Mouse (Mus musculus): ENCODE results near the gene Rbpj. TPM values are rescaled to one million over a fixed set of nuclear protein-coding genes. Genes with fewer than 3 reads are reported as not detected.
A peak's percentile ranks its signal among the peaks of the same experiment; 100 is the strongest.

Rbpj gene
- polyA plus RNA-seq, 1 experiment: 16.0 TPM

DNA sequence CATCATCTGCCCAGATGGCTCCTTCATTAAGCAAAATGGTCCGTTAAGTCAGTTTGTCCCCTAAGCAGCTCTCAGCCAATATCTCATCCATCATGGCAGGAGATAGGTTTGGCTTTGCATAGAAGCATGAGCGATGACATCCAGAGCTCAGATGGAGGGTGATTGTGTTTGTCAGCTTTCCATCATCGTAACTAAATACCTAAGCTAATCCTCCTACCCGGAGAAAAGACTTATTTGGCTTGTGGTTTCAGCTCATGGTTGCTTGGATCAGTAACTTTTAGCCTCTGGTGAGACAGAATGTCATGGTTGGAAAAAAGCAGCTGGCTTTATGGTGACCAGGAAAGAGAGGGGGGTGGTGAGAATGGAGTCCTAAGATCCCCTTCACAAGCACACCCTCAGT lies 33.5 kb upstream of the Rbpj start:
- TF ChIP-seq MAX (IDR thresholded peaks at IDR 0.05; ENCODE audit: low read depth): no peak
- TF ChIP-seq REST (IDR thresholded peaks at IDR 0.05; ENCODE audit: insufficient read depth, insufficient read length): no peak
- no peak for TF ChIP-seq POLR2AphosphoS2 (IDR thresholded peaks at IDR 0.05; ENCODE audit: insufficient read length, low read depth)
- no peak for TF ChIP-seq TCF3 (IDR thresholded peaks at IDR 0.05; ENCODE audit: insufficient read length, low read depth)
- peak in 1 of 3 experiments; percentile 14 for TF ChIP-seq MYOD1 (IDR thresholded peaks at IDR 0.05; ENCODE audit: control insufficient read depth in 1 of 3, insufficient read length in 2 of 3, low read depth in 2 of 3)
- TF ChIP-seq TCF12 (IDR thresholded peaks at IDR 0.05; ENCODE audit: insufficient read depth, poor library complexity, severe bottlenecking): no peak
- no peak for TF ChIP-seq POLR2A (IDR thresholded peaks at IDR 0.05; ENCODE audit: insufficient read length, low read depth)
- peak; percentile 37 for TF ChIP-seq SRF (IDR thresholded peaks at IDR 0.05; ENCODE audit: control insufficient read depth, insufficient read length, low read depth)
- no peak for TF ChIP-seq E2F4 (IDR thresholded peaks at IDR 0.05; ENCODE audit: insufficient read depth)
- TF ChIP-seq USF1 (IDR thresholded peaks at IDR 0.05; ENCODE audit: low read depth): no peak
- no peak for TF ChIP-seq MYOG (IDR thresholded peaks at IDR 0.05; ENCODE audit: control insufficient read depth in 1 of 3, insufficient read depth in 1 of 3, insufficient read length in 2 of 3, low read depth in 2 of 3)
- no peak for TF ChIP-seq CEBPB (IDR thresholded peaks at IDR 0.05; ENCODE audit: insufficient read depth, poor library complexity, severe bottlenecking)
- no peak overlapping the region for H3K4me3 ChIP-seq
- H3K36me3 ChIP-seq (ENCODE audit: control insufficient read depth, insufficient read depth): no peaks in the 10 kb centered on the region
- H3K79me2 ChIP-seq (ENCODE audit: control insufficient read depth, insufficient read depth): no peaks in the 10 kb centered on the region
- no peaks in the 10 kb centered on the region for H3K27me3 ChIP-seq (ENCODE audit: control insufficient read depth, insufficient read depth, insufficient read length)
- H3ac ChIP-seq (ENCODE audit: control insufficient read depth, insufficient read length): no peak overlapping the region
- no peak overlapping the region for H3K4me2 ChIP-seq (ENCODE audit: low read depth)

DNA sequence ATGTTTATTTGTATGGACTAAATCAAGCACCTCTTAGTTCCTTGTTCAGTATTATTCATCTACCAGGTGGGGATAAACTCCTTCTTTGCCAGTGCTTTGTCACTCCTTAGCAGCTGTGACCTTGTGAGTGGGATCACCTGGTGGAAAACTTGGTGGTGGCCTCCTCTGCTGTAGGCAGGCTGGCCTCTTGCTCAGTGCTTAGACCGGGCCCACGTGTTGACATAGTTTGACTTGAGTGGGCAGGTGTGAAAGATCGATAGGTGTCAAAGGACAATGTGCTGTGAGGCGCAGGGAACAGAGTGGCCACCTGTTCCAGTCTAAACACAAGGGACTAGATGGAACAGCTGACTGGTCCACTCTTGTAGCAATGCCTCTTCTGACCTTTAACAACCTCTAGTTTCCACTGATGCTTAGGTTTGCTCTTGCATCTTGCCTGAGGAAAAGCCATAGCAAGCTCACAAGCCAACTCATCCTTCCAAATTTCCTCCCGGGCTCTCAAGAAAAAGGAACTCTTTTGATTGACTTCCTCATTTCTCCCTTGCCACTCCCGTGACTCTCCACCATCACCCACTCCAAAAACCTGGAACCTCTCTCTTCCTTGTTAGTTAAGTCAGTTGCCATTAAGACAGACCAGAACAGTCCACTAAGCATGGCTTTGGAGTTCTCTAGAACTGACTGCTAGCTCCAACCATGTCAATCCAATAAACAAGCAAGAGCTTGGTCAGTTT lies 28.9 kb upstream of the Rbpj start:
- no peak overlapping the region for H3ac ChIP-seq (ENCODE audit: control insufficient read depth, insufficient read length)
- TF ChIP-seq REST (IDR thresholded peaks at IDR 0.05; ENCODE audit: insufficient read depth, insufficient read length): no peak
- TF ChIP-seq MYOG (IDR thresholded peaks at IDR 0.05; ENCODE audit: control insufficient read depth in 1 of 3, insufficient read depth in 1 of 3, insufficient read length in 2 of 3, low read depth in 2 of 3): peak; percentile 54 to 92 (median 58)
- TF ChIP-seq POLR2A (IDR thresholded peaks at IDR 0.05; ENCODE audit: insufficient read length, low read depth): no peak
- TF ChIP-seq MAX (IDR thresholded peaks at IDR 0.05; ENCODE audit: low read depth): no peak
- TF ChIP-seq CEBPB (IDR thresholded peaks at IDR 0.05; ENCODE audit: insufficient read depth, poor library complexity, severe bottlenecking): no peak
- no peak for TF ChIP-seq USF1 (IDR thresholded peaks at IDR 0.05; ENCODE audit: low read depth)
- no peak for TF ChIP-seq SRF (IDR thresholded peaks at IDR 0.05; ENCODE audit: control insufficient read depth, insufficient read length, low read depth)
- TF ChIP-seq POLR2AphosphoS2 (IDR thresholded peaks at IDR 0.05; ENCODE audit: insufficient read length, low read depth): no peak
- peak; percentile 86 for TF ChIP-seq TCF12 (IDR thresholded peaks at IDR 0.05; ENCODE audit: insufficient read depth, poor library complexity, severe bottlenecking)
- TF ChIP-seq TCF3 (IDR thresholded peaks at IDR 0.05; ENCODE audit: insufficient read length, low read depth): peak; percentile 21
- peak; percentile 44 to 97 (median 94) for TF ChIP-seq MYOD1 (IDR thresholded peaks at IDR 0.05; ENCODE audit: control insufficient read depth in 1 of 3, insufficient read length in 2 of 3, low read depth in 2 of 3)
- TF ChIP-seq E2F4 (IDR thresholded peaks at IDR 0.05; ENCODE audit: insufficient read depth): no peak
- H3K4me2 ChIP-seq (ENCODE audit: low read depth): peak overlapping the region; percentile 10
- no peaks in the 10 kb centered on the region for H3K79me2 ChIP-seq (ENCODE audit: control insufficient read depth, insufficient read depth)
- H3K36me3 ChIP-seq (ENCODE audit: control insufficient read depth, insufficient read depth): no peaks in the 10 kb centered on the region
- no peak overlapping the region for H3K4me3 ChIP-seq
- H3K27me3 ChIP-seq (ENCODE audit: control insufficient read depth, insufficient read depth, insufficient read length): no peaks in the 10 kb centered on the region

DNA sequence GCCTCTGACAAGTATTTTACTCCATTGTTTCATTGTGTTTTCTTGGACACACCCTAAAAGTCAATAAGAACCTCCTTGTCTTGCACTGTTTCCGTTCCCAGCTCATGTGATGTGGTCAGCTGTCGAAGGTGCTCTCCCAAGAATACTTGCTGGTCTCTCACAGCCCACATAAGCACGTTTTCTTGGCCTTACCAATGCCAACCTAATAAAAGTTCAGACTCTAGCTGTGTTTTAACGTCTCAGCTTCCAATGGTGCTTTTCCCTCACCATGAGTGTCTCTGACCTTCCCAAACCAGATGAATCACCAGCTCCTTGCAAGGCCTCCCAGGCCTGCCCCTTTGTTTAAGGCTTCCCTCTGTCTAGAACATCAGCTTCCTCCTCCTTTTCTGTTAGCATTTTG lies 28.2 kb upstream of the Rbpj start:
- H3K27me3 ChIP-seq (ENCODE audit: control insufficient read depth, insufficient read depth, insufficient read length): no peaks in the 10 kb centered on the region
- H3K36me3 ChIP-seq (ENCODE audit: control insufficient read depth, insufficient read depth): no peaks in the 10 kb centered on the region
- no peak overlapping the region for H3K4me3 ChIP-seq
- H3K4me2 ChIP-seq (ENCODE audit: low read depth): peak overlapping the region; percentile 10
- TF ChIP-seq TCF12 (IDR thresholded peaks at IDR 0.05; ENCODE audit: insufficient read depth, poor library complexity, severe bottlenecking) (no peak), MYOD1 (IDR thresholded peaks at IDR 0.05; ENCODE audit: control insufficient read depth in 1 of 3, insufficient read length in 2 of 3, low read depth in 2 of 3) (peak in 1 of 3 experiments; percentile 53), USF1 (IDR thresholded peaks at IDR 0.05; ENCODE audit: low read depth) (peak; percentile 36)
- H3K79me2 ChIP-seq (ENCODE audit: control insufficient read depth, insufficient read depth): no peaks in the 10 kb centered on the region
- H3ac ChIP-seq (ENCODE audit: control insufficient read depth, insufficient read length): no peak overlapping the region

- no peak overlapping the region for H3K4me2 ChIP-seq (ENCODE audit: low read depth)
- H3K27me3 ChIP-seq (ENCODE audit: control insufficient read depth, insufficient read depth, insufficient read length): no peaks in the 10 kb centered on the region
- H3K4me3 ChIP-seq: no peak overlapping the region
- H3ac ChIP-seq (ENCODE audit: control insufficient read depth, insufficient read length): no peak overlapping the region
- no peak for TF ChIP-seq TCF12 (IDR thresholded peaks at IDR 0.05; ENCODE audit: insufficient read depth, poor library complexity, severe bottlenecking)
- no peak for TF ChIP-seq MYOG (IDR thresholded peaks at IDR 0.05; ENCODE audit: control insufficient read depth in 1 of 3, insufficient read depth in 1 of 3, insufficient read length in 2 of 3, low read depth in 2 of 3)
- TF ChIP-seq TCF3 (IDR thresholded peaks at IDR 0.05; ENCODE audit: insufficient read length, low read depth): no peak
- no peak for TF ChIP-seq USF1 (IDR thresholded peaks at IDR 0.05; ENCODE audit: low read depth)
- TF ChIP-seq CEBPB (IDR thresholded peaks at IDR 0.05; ENCODE audit: insufficient read depth, poor library complexity, severe bottlenecking): no peak
- no peak for TF ChIP-seq POLR2A (IDR thresholded peaks at IDR 0.05; ENCODE audit: insufficient read length, low read depth)
- TF ChIP-seq MAX (IDR thresholded peaks at IDR 0.05; ENCODE audit: low read depth): no peak
- no peak for TF ChIP-seq SRF (IDR thresholded peaks at IDR 0.05; ENCODE audit: control insufficient read depth, insufficient read length, low read depth)
- no peak for TF ChIP-seq MYOD1 (IDR thresholded peaks at IDR 0.05; ENCODE audit: control insufficient read depth in 1 of 3, insufficient read length in 2 of 3, low read depth in 2 of 3)
- no peak for TF ChIP-seq REST (IDR thresholded peaks at IDR 0.05; ENCODE audit: insufficient read depth, insufficient read length)
- TF ChIP-seq POLR2AphosphoS2 (IDR thresholded peaks at IDR 0.05; ENCODE audit: insufficient read length, low read depth): no peak
- no peak for TF ChIP-seq E2F4 (IDR thresholded peaks at IDR 0.05; ENCODE audit: insufficient read depth)
- no peaks in the 10 kb centered on the region for H3K36me3 ChIP-seq (ENCODE audit: control insufficient read depth, insufficient read depth)
- no peaks in the 10 kb centered on the region for H3K79me2 ChIP-seq (ENCODE audit: control insufficient read depth, insufficient read depth)
Observed at GRCm38 (mm10) chr5:53438268-53438667, 27.7 kb upstream of the Rbpj start.

Measured in myocyte (in vitro differentiated cells).